ENCODE assay signal across 27 mouse cellular contexts in genomic region chr15:100325235-100325634, GRCm38 (mm10). TPM values are rescaled to one million over a fixed set of nuclear protein-coding genes. Genes with fewer than 3 reads are reported as not detected.
"Had no signal": no experiment of that assay in that cellular context is flagged by ENCODE, and none has a peak within 500 bp of the region (broad histone marks: within the 10 kb centered on the region; RNA-seq: fewer than 3 reads in every experiment).

No protein-coding gene starts in this region.

- H3K4me1 ChIP-seq: midbrain, embryonic 12.5 days; neural tube, embryonic 12.5 days had no signal

- H3K9me3 ChIP-seq: liver, embryonic 15.5 days; lung, embryonic 15.5 days; midbrain, embryonic 10.5 days; midbrain, embryonic 12.5 days; neural tube, embryonic 12.5 days had no signal

- DNase-seq: liver, postnatal 0 days; lung, adult 2 months; lung, postnatal 4 days; midbrain, embryonic 14.5 days; retina, postnatal 1 day; right cerebral cortex, adult 18-20 months; right cerebral cortex, postnatal 25 days; right cerebral cortex, postnatal 4 days; spleen, adult 18-20 months; thymus, adult 18-20 months; thymus, postnatal 14 days; thymus, postnatal 36 days had no signal

- ATAC-seq: liver, postnatal 0 days; lung, postnatal 0 days; midbrain, embryonic 16.5 days had no signal

- H3K4me3 ChIP-seq: liver, embryonic 15.5 days; lung, embryonic 15.5 days; midbrain, embryonic 10.5 days; midbrain, embryonic 12.5 days; neural tube, embryonic 12.5 days had no signal

- H3K4me2 ChIP-seq: liver, embryonic 15.5 days; lung, embryonic 15.5 days; midbrain, embryonic 12.5 days; neural tube, embryonic 12.5 days had no signal

- H3K36me3 ChIP-seq: liver, embryonic 15.5 days; lung, embryonic 15.5 days; midbrain, embryonic 10.5 days; midbrain, embryonic 12.5 days; neural tube, embryonic 12.5 days had no signal

- H3K27ac ChIP-seq: liver, embryonic 15.5 days; lung, embryonic 15.5 days; midbrain, embryonic 10.5 days; midbrain, embryonic 12.5 days; neural tube, embryonic 12.5 days had no signal

- H3K27me3 ChIP-seq: liver, embryonic 15.5 days; lung, embryonic 15.5 days; midbrain, embryonic 12.5 days; neural tube, embryonic 12.5 days had no signal

- H3K9ac ChIP-seq: liver, embryonic 15.5 days; liver, postnatal 0 days; lung, embryonic 15.5 days; midbrain, embryonic 12.5 days; neural tube, embryonic 12.5 days had no signal

RNA-seq across cellular contexts. Expression of gene Mettl7a3, which starts 9.5 kb away (rescaled TPM):
- total RNA-seq: megakaryocyte, adult 5-6 weeks; neutrophil, adult 5-6 weeks had no signal
- polyA plus RNA-seq: liver, embryonic 15.5 days; liver, postnatal 0 days; lung, embryonic 15.5 days; midbrain, embryonic 10.5 days; midbrain, embryonic 12.5 days; midbrain, embryonic 14.5 days; midbrain, embryonic 16.5 days; small intestine, adult 2 months; stomach, embryonic 14.5 days; stomach, embryonic 16.5 days; thymus, postnatal 0 days had no signal

RNA-seq across cellular contexts. Expression of gene Methig1, which starts 27.7 kb away (rescaled TPM):
- total RNA-seq: megakaryocyte, adult 5-6 weeks; megakaryocyte-erythroid progenitor cell, adult 5-6 weeks; neutrophil, adult 5-6 weeks had no signal
- polyA plus RNA-seq: lung, adult 2 months; lung, embryonic 15.5 days; lung, postnatal 0 days; midbrain, embryonic 10.5 days; midbrain, embryonic 12.5 days; midbrain, embryonic 14.5 days; midbrain, embryonic 16.5 days; small intestine, adult 2 months had no signal

RNA-seq across cellular contexts. Expression of gene Mettl7a2, which starts 27.8 kb away (rescaled TPM):
- total RNA-seq: megakaryocyte, adult 5-6 weeks; megakaryocyte-erythroid progenitor cell, adult 5-6 weeks; neutrophil, adult 5-6 weeks had no signal
- polyA plus RNA-seq: liver, embryonic 15.5 days; liver, postnatal 0 days; lung, adult 2 months; lung, embryonic 15.5 days; midbrain, embryonic 10.5 days; midbrain, embryonic 12.5 days; midbrain, embryonic 14.5 days; midbrain, embryonic 16.5 days; neural tube, embryonic 14.5 days; small intestine, adult 2 months; stomach, embryonic 14.5 days; stomach, embryonic 16.5 days; thymus, postnatal 0 days had no signal

RNA-seq across cellular contexts. Expression of gene Higd1c, which starts 39.1 kb away (rescaled TPM):
- total RNA-seq: megakaryocyte, adult 5-6 weeks; megakaryocyte-erythroid progenitor cell, adult 5-6 weeks; neutrophil, adult 5-6 weeks had no signal
- polyA plus RNA-seq: liver, embryonic 15.5 days; liver, postnatal 0 days; lung, adult 2 months; lung, embryonic 15.5 days; lung, postnatal 0 days; midbrain, embryonic 10.5 days; midbrain, embryonic 12.5 days; midbrain, embryonic 14.5 days; midbrain, embryonic 16.5 days; neural tube, embryonic 14.5 days; small intestine, adult 2 months; stomach, embryonic 14.5 days; stomach, embryonic 16.5 days; thymus, postnatal 0 days had no signal
